Mouse (Mus musculus): ENCODE results near the gene D16Ertd472e. TPM values are rescaled to one million over a fixed set of nuclear protein-coding genes. Genes with fewer than 3 reads are reported as not detected.

Gene D16Ertd472e
- polyA plus RNA-seq, 1 experiment from 2014 or later: 0.72 TPM

DNA sequence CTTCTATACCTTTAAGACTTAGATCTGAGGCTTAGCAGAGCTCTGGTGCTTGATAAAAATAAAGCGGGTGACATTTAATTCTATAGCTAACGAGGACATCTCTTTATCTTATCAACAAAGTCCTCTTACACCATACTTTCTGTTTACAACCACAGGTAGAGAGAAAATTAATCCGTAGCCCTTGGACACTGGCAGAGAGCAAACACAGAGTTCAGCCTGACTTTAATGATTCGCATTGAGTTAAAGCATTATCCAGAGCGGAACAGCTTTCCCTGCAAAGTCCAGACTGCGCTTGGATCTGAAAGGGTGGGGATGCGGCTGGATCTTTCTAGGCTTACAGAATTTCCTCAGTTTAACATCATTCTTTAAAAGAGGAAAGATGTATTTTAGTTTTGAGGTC, 10.1 kb upstream of the D16Ertd472e start:
- in situ Hi-C loops (cut with MboI; ENCODE audit: low pct_unique_long_range_greater_than_20kb): no loop called here
- CTCF ChIA-PET: no interaction called here
- no peak for ATAC-seq
- POLR2A ChIA-PET: no interaction called here
- H3K27me3 ChIP-seq: peaks cover 7% of the 10 kb centered on the region
- no peak for TF ChIP-seq CTCF (IDR thresholded peaks at IDR 0.05)
- DNase-seq (ENCODE audit: low read depth, low spot score): no peak

DNA sequence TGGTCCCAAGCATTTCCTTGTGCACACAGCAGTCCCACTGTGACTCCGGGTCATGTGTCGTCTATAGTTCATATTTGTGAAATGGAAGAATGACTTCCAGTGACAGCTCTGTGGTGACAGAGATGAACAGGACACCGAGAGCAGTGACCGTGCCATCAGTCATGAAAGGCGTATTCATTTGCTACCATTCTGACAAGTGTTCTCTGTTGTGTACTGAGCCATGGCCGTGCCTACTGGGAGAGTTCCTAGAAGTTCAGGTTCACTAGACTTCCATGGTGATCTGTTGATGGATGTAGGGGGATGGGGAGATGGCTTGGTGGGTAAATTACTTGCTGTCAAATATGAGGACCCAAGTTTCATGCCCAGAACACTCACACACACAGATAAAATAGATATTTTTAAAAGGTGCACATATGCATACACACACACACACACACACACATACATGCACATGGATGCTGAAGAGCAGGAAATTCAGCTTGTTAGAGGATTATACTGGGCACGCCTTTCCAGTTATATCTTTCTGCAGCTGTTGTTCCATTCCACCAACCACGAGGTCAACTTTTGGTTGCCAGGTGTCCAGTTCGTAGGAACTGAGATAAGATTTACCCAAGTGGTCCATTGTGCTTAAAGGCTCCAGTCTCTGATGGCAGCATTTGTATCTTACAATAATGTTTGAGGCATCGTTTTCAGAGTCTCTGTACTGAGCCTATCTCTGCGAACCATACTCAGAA, 9.3 kb upstream of the D16Ertd472e start:
- in situ Hi-C loops (cut with MboI; ENCODE audit: low pct_unique_long_range_greater_than_20kb): no loop called here
- H3K27me3 ChIP-seq: peaks cover 7% of the 10 kb centered on the region
- ChIA-PET POLR2A (no interaction called here), CTCF (no interaction called here)
- no peak for DNase-seq (ENCODE audit: low read depth, low spot score)
- no peak for TF ChIP-seq CTCF (IDR thresholded peaks at IDR 0.05)
- ATAC-seq: no peak

DNA sequence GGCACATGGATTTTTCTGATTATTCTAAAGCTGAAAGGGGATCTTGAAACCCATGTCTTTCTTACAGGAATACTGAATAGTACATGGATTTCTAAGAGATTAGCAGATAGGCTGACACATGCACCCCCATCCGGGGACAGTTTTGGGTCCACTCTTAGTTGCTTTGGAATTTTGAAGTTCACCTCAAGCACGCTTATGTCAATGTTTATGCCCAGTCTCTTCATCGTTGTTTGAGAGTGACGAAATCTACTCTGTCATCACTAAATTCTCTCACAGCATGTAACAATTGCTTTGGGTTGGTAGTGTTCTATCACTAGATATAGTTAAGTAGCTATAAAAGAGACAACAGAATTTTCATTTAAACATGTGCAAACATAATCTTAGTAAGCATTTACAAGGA, 8.7 kb upstream of the D16Ertd472e start:
- DNase-seq (ENCODE audit: low read depth, low spot score) (no peak), ATAC-seq (no peak)
- ChIA-PET CTCF (no interaction called here), POLR2A (no interaction called here)
- no peak for TF ChIP-seq CTCF (IDR thresholded peaks at IDR 0.05)
- in situ Hi-C loops (cut with MboI; ENCODE audit: low pct_unique_long_range_greater_than_20kb): no loop called here
- H3K27me3 ChIP-seq: peaks cover 7% of the 10 kb centered on the region

DNA sequence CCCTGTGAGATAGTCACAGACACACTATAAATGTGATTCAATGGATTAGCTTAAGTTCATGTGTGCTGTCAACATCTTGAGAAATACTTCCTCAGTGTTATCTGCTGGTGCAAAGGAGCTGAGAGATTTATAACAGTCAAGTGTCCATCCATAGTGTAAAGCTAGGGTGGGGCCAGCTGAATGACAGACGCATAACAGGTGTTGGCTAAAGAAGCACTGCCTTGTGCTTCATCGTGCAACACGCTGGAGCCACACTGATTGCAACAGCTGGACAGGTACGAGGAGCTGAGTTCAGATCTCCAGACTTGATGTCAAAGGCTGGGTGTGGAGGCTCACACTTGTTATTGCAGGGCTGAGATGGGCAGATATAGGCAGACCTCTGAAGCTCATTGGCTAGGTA, 7.5 kb upstream of the D16Ertd472e start:
- ATAC-seq (no peak), DNase-seq (ENCODE audit: low read depth, low spot score) (no peak)
- ChIA-PET POLR2A (no interaction called here), CTCF (no interaction called here)
- H3K27me3 ChIP-seq: peaks cover 7% of the 10 kb centered on the region
- in situ Hi-C loops (cut with MboI; ENCODE audit: low pct_unique_long_range_greater_than_20kb): no loop called here
- no peak for TF ChIP-seq CTCF (IDR thresholded peaks at IDR 0.05)

DNA sequence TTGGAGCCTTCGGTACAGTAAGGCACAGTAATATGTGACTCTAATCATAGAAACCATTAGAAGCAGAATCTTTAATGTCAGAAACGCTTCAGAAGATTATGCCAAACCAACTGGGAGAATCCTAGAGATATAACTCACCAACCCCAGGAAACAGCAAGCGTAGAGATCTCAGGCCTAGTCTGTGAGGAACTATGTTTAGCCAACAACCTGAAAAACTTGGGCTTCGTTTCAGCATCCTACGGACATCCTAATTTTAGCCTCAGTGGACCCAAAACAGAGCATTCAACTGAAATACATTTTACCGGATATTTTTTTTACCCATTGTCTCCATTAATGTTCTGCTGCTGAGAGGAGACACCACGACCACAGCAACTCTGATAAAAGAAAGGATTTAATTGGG, 3.9 kb upstream of the D16Ertd472e start:
- ChIA-PET POLR2A (no interaction called here), CTCF (no interaction called here)
- no peak for ATAC-seq

DNA sequence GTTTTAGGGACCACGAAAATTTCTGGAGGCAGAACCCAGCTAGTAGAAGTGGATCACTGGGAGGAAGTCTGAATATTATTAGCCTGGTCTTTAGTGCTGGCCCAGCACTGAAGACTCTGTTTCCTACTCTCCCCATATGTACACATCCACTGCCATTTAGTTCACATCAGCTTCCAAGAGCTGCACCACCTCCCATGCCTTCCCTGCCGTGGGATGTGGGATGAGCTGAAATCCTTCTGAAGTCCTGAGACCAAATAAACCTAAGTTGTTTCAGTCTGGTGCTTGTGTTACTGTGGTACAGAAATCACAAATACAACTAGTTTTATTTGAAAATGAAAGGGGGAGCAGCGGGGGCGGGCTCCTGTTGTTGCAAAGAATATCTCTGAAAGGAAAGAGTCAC, 2.9 kb upstream of the D16Ertd472e start:
- ChIA-PET CTCF (interaction anchor here (0.8 to 1.0 kb wide), 2 partner anchors 15 to 22 kb away, joined by 3 read pairs; no protein-coding TSS in a partner anchor), POLR2A (no interaction called here)
- no peak for DNase-seq (ENCODE audit: low read depth, low spot score)

More for the DNA sequence above, 3.9 kb upstream of the D16Ertd472e start:
- in situ Hi-C loops (cut with MboI; ENCODE audit: low pct_unique_long_range_greater_than_20kb): no loop called here
- no peak for TF ChIP-seq CTCF (IDR thresholded peaks at IDR 0.05)
- DNase-seq (ENCODE audit: low read depth, low spot score): no peak
- peaks cover 10% of the 10 kb centered on the region for H3K27me3 ChIP-seq

DNA sequence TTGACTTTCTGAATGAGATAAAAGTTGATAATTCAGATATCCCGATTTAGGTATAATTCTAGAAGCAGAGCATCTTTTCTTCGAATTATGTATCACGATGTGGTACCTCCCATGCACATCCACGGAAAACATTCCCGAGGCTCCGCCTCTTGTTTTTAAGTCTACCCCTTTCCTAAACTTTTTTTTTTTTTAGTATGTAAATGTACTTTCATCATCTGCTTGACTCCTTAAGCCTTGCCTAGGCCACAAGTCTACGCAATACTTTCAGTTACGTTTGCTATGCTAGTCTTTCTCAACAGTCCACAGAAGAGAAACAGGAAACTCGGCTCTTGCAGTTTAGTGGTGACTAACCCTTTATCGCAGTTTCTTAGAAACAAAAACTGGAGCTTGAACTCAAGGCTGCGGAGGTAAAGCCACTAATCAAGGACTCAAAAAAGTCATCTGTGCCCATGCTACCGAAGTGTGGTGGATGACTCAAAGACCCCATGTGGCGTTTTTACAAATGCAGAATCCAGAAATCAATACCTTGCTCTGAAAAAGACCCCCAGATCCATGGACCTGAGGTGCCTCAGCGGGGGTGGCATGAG, 670 bp upstream of the D16Ertd472e start:
- peaks cover 3% of the 10 kb centered on the region for H3K27me3 ChIP-seq
- TF ChIP-seq CTCF (IDR thresholded peaks at IDR 0.05): no peak
- in situ Hi-C loops (cut with MboI; ENCODE audit: low pct_unique_long_range_greater_than_20kb): no loop called here
- no peak for DNase-seq (ENCODE audit: low read depth, low spot score)
- ATAC-seq: no peak
- ChIA-PET CTCF (no interaction called here), POLR2A (no interaction called here)

More for the DNA sequence above, 2.9 kb upstream of the D16Ertd472e start:
- no peak for TF ChIP-seq CTCF (IDR thresholded peaks at IDR 0.05)
- ATAC-seq: no peak
- peaks cover 7% of the 10 kb centered on the region for H3K27me3 ChIP-seq
- in situ Hi-C loops (cut with MboI; ENCODE audit: low pct_unique_long_range_greater_than_20kb): no loop called here

DNA sequence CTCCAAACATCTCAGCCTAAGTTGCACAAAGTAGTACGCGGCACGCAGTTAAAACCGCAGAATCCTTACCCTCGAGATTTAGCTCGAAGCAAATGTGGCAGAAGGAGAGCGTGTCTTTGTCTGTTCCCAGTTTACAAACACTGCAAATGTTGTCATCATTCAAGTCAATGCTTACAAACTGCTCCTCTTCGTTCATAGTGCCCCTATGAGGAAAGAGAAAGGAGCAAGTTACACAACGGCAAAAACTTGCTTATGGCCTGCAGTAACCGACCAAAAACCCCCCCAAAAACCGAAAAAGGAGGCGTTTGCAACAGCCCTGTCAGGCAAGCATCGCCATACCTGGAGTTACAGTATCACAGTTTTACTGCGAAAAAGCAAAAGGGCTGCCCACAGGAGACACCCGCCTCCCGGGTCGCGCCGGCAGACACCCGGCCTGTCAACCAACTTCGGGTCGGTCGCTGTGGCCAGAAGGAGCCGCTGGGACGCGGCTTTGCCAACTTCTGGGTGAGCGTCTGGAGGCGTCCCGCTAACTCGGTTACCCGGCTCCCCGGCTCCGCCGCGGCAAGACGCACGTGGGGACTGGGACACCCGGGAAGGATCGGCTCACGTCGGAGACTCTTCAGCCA, 543 bp downstream of the D16Ertd472e start:
- ChIA-PET POLR2A (no interaction called here), CTCF (interaction anchor here (1.4 kb wide), 1 partner anchor 11 kb away, joined by 5 read pairs; no protein-coding TSS in a partner anchor)
- in situ Hi-C loops (cut with MboI; ENCODE audit: low pct_unique_long_range_greater_than_20kb): no loop called here
- ATAC-seq (peak; percentile 61), DNase-seq (ENCODE audit: low read depth, low spot score) (no peak)
- peaks cover 3% of the 10 kb centered on the region for H3K27me3 ChIP-seq
- no peak for TF ChIP-seq CTCF (IDR thresholded peaks at IDR 0.05)

DNA sequence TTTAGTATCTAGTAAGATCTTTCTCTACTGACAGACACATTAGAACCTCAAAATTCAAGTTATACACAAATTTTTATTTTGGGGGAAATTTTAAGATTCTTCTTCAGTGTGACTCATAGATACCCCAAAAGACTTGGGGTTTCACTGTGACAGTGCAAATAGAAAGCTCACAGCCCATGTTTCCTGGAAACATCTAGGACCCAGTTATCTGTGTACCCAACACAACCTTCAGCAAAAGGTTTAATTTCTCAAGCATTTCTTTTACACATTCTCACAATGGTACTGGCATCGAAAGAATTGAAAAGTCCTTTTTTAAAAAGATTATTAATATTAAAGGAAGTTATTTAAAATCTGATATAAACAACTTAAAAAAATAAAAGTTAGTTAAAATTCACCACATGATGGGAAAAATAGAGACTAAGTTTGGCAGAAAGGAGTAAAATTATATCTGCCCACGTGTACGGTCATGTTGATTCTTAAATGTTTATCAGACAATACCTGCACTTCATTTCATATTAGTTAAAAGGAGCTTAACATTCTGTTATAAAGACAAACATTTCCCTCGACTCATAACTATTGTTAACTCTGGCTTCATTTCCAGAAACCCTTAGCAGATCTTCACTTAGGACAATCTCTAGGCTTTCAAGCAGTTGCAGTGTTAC, 1.2 kb downstream of the D16Ertd472e start:
- ChIA-PET CTCF (interaction anchor here (1.4 kb wide), 1 partner anchor 11 kb away, joined by 5 read pairs; no protein-coding TSS in a partner anchor), POLR2A (no interaction called here)
- peaks cover 3% of the 10 kb centered on the region for H3K27me3 ChIP-seq
- ATAC-seq (no peak), DNase-seq (ENCODE audit: low read depth, low spot score) (no peak)
- in situ Hi-C loops (cut with MboI; ENCODE audit: low pct_unique_long_range_greater_than_20kb): no loop called here
- no peak for TF ChIP-seq CTCF (IDR thresholded peaks at IDR 0.05)

DNA sequence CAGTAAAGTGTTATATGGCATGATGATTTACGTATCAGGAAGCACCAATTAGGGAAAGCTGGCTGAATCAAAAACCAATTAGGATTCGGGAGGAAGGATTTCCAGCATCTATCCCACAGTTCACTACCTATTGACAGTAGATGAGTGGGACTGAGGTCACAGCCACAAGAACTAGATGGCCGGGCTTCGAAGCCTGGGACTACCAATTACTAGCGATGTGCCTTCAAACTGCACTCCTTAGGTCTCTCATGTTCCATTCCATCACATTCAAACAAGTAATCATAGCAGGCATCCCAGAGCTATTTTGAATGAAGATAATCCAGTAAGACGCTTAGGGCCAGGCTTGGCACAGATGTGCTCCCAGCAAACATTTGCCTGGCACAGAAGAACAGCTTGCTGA, 2.3 kb downstream of the D16Ertd472e start:
- ChIA-PET POLR2A (no interaction called here), CTCF (interaction anchor here (1.4 kb wide), 1 partner anchor 41 kb away, joined by 4 read pairs; no protein-coding TSS in a partner anchor)
- TF ChIP-seq CTCF (IDR thresholded peaks at IDR 0.05): no peak
- in situ Hi-C loops (cut with MboI; ENCODE audit: low pct_unique_long_range_greater_than_20kb): no loop called here
- peaks cover 3% of the 10 kb centered on the region for H3K27me3 ChIP-seq
- no peak for DNase-seq (ENCODE audit: low read depth, low spot score)
- ATAC-seq: no peak

DNA sequence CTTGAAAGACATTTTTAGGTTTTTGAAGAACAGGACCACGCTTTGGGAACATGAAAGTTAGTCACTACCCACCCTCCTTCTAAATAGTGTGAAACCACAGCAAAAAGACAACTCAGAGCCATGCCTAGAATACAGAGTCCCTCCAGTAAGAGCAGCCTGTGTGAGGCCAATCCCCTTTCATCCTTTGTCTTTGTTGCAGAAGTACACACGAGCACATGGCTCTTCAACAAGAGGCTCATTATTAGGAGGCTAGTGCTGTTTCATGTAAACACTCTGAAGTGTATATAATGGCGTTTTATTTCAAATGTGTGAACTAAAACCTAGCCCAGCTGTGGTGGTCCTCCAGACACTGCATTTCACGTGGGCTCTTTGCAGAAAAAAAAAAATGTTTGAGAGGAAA, 3.5 kb downstream of the D16Ertd472e start:
- H3K27me3 ChIP-seq: peaks cover 3% of the 10 kb centered on the region
- POLR2A ChIA-PET: no interaction called here
- no peak for TF ChIP-seq CTCF (IDR thresholded peaks at IDR 0.05)
- in situ Hi-C loops (cut with MboI; ENCODE audit: low pct_unique_long_range_greater_than_20kb): no loop called here
- CTCF ChIA-PET: interaction anchor here (0.9 kb wide), 1 partner anchor 9 kb away, joined by 3 read pairs; no protein-coding TSS in a partner anchor
- DNase-seq (ENCODE audit: low read depth, low spot score): no peak
- no peak for ATAC-seq

Measured in Patski (cell line).